ENCODE assay signal across 9 mouse cellular contexts in genomic region chr10:13502371-13502770, GRCm38 (mm10). TPM values are rescaled to one million over a fixed set of nuclear protein-coding genes. Genes with fewer than 3 reads are reported as not detected.
DNase-seq lines count a peak whose midpoint lies in the region; ATAC-seq lines count a peak whose summit lies in the region.
"Had no signal": no experiment of that assay in that cellular context is flagged by ENCODE, and none has a peak within 500 bp of the region (broad histone marks: within the 10 kb centered on the region; RNA-seq: fewer than 3 reads in every experiment).

No protein-coding gene starts in this region.

- peaks cover 43% of the 10 kb centered on the region for H3K4me1 ChIP-seq in megakaryocyte, embryonic 14.5 days
- peaks cover 20% of the 10 kb centered on the region for H3K4me1 ChIP-seq in heart, embryonic 13.5 days
- peaks cover 40% of the 10 kb centered on the region for H3K4me1 ChIP-seq in liver, embryonic 15.5 days (replicated peaks)

- H3K9me3 ChIP-seq in megakaryocyte, embryonic 14.5 days: no peaks in the 10 kb centered on the region
- H3K9me3 ChIP-seq in heart, embryonic 13.5 days: no peaks in the 10 kb centered on the region
- H3K9me3 ChIP-seq in liver, embryonic 15.5 days (replicated peaks): no peaks in the 10 kb centered on the region
- H3K9me3 ChIP-seq: forebrain, embryonic 12.5 days had no signal

- no peak for ATAC-seq in megakaryocyte, adult 5-6 weeks (ENCODE audit: poor library complexity, severe bottlenecking)
- ATAC-seq in erythroblast, adult 5-6 weeks (replicated peaks; ENCODE audit: low FRiP score, poor library complexity, severe bottlenecking): peak; percentile 71
- no peak for ATAC-seq in heart, embryonic 13.5 days (ENCODE audit: extremely low read depth, insufficient number of reproducible peaks, low FRiP score, low TSS enrichment)
- peak; percentile 83 for ATAC-seq in liver, embryonic 15.5 days (ENCODE audit: insufficient read depth)

- H3K4me2 ChIP-seq in heart, embryonic 13.5 days: peak overlapping the region; percentile 88
- peak overlapping the region; percentile 84 for H3K4me2 ChIP-seq in liver, embryonic 15.5 days

- DNase-seq in right cerebral cortex, adult 18-20 months: no peak
- DNase-seq in thymus, postnatal 25 days: no peak
- DNase-seq: layer of hippocampus, postnatal 36 days had no signal

- H3K4me3 ChIP-seq in megakaryocyte, embryonic 14.5 days (replicated peaks): peak overlapping the region; percentile 23
- H3K4me3 ChIP-seq in heart, embryonic 13.5 days: peak overlapping the region; percentile 65
- peak overlapping the region; percentile 72 for H3K4me3 ChIP-seq in liver, embryonic 15.5 days (replicated peaks)
- H3K4me3 ChIP-seq: forebrain, embryonic 12.5 days had no signal

- 41% methylated on average over 8 of the region's 8 CpGs for WGBS in heart, embryonic 13.5 days
- 22% methylated on average over 8 of the region's 8 CpGs for WGBS in liver, embryonic 15.5 days (ENCODE audit: insufficient replicate concordance)

- peak overlapping the region; percentile 33 for H3K27ac ChIP-seq in heart, embryonic 13.5 days (replicated peaks)
- H3K27ac ChIP-seq in liver, embryonic 15.5 days (replicated peaks): peak overlapping the region; percentile 81
- H3K27ac ChIP-seq: forebrain, embryonic 12.5 days had no signal

- H3K27me3 ChIP-seq in megakaryocyte, embryonic 14.5 days (replicated peaks): no peaks in the 10 kb centered on the region
- H3K27me3 ChIP-seq in heart, embryonic 13.5 days (replicated peaks): no peaks in the 10 kb centered on the region
- H3K27me3 ChIP-seq in liver, embryonic 15.5 days: no peaks in the 10 kb centered on the region
- H3K27me3 ChIP-seq: forebrain, embryonic 12.5 days had no signal

- H3K36me3 ChIP-seq in megakaryocyte, embryonic 14.5 days (replicated peaks; ENCODE audit: low read length): peaks cover 41% of the 10 kb centered on the region
- H3K36me3 ChIP-seq in heart, embryonic 13.5 days: peaks cover 38% of the 10 kb centered on the region
- H3K36me3 ChIP-seq in liver, embryonic 15.5 days (replicated peaks): peaks cover 33% of the 10 kb centered on the region
- H3K36me3 ChIP-seq: forebrain, embryonic 12.5 days had no signal

- no peak overlapping the region for H3K9ac ChIP-seq in heart, embryonic 13.5 days
- H3K9ac ChIP-seq in liver, embryonic 15.5 days: 0 out of 2 replicates have a peak overlapping the region, but pooled peaks have one; percentile 26
- H3K9ac ChIP-seq: forebrain, embryonic 12.5 days had no signal

RNA-seq across cellular contexts. Expression of gene Fuca2, which starts 3.0 kb away (rescaled TPM):
- polyA plus RNA-seq in megakaryocyte, embryonic 14.5 days (2012; ENCODE audit: insufficient read depth, low replicate concordance): 5.2 TPM in 1 of 2 replicates, not detected in the other
- total RNA-seq in megakaryocyte, adult 5-6 weeks (2015): 181 and 184 TPM in 2 replicates
- 95.8 and 116 TPM in 2 replicates for total RNA-seq in megakaryocyte, adult 5-6 weeks (2017)
- total RNA-seq in erythroblast, adult 5-6 weeks (2015; ENCODE audit: low replicate concordance): 22.2 and 62.3 TPM in 2 replicates
- total RNA-seq in erythroblast, adult 5-6 weeks (2017; ENCODE audit: low replicate concordance): 11.2 and 12.1 TPM in 2 replicates
- 62.3 and 70.5 TPM in 2 replicates for polyA plus RNA-seq in heart, embryonic 13.5 days (2015; fragmentation: Nextera tagmentation; extraction: Ambion mirVana)
- polyA plus RNA-seq in liver, embryonic 15.5 days (2015; fragmentation: Nextera tagmentation; extraction: Ambion mirVana): 51.7 and 57.3 TPM in 2 replicates

RNA-seq across cellular contexts. Expression of gene Phactr2, which starts 28.2 kb away (rescaled TPM):
- polyA plus RNA-seq in megakaryocyte, embryonic 14.5 days (2012; ENCODE audit: insufficient read depth, low replicate concordance): 1.5 and 2.3 TPM in 2 replicates
- total RNA-seq in megakaryocyte, adult 5-6 weeks (2015): 31.2 and 40.1 TPM in 2 replicates
- 30.1 and 40.2 TPM in 2 replicates for total RNA-seq in megakaryocyte, adult 5-6 weeks (2017)
- total RNA-seq in erythroblast, adult 5-6 weeks (2015; ENCODE audit: low replicate concordance): 8.3 and 9.6 TPM in 2 replicates
- 5.2 and 9.3 TPM in 2 replicates for total RNA-seq in erythroblast, adult 5-6 weeks (2017; ENCODE audit: low replicate concordance)
- 50.1 and 52.5 TPM in 2 replicates for polyA plus RNA-seq in heart, embryonic 13.5 days (2015; fragmentation: Nextera tagmentation; extraction: Ambion mirVana)
- 4.6 and 4.7 TPM in 2 replicates for polyA plus RNA-seq in liver, embryonic 15.5 days (2015; fragmentation: Nextera tagmentation; extraction: Ambion mirVana)

RNA-seq across cellular contexts. Expression of gene Adat2, which starts 50.3 kb away (rescaled TPM):
- polyA plus RNA-seq in megakaryocyte, embryonic 14.5 days (2012; ENCODE audit: insufficient read depth, low replicate concordance): 1.3 TPM in 1 of 2 replicates, not detected in the other
- 4.1 and 5.4 TPM in 2 replicates for total RNA-seq in megakaryocyte, adult 5-6 weeks (2015)
- total RNA-seq in megakaryocyte, adult 5-6 weeks (2017): 1.6 and 2.2 TPM in 2 replicates
- total RNA-seq in erythroblast, adult 5-6 weeks (2015; ENCODE audit: low replicate concordance): 1.9 TPM in 1 of 2 replicates, not detected in the other
- 0.51 and 2.6 TPM in 2 replicates for total RNA-seq in erythroblast, adult 5-6 weeks (2017; ENCODE audit: low replicate concordance)
- 2.6 and 2.7 TPM in 2 replicates for polyA plus RNA-seq in heart, embryonic 13.5 days (2015; fragmentation: Nextera tagmentation; extraction: Ambion mirVana)
- polyA plus RNA-seq in liver, embryonic 15.5 days (2015; fragmentation: Nextera tagmentation; extraction: Ambion mirVana): 1.9 and 2.0 TPM in 2 replicates

RNA-seq across cellular contexts. Expression of gene Pex3, which starts 50.6 kb away (rescaled TPM):
- polyA plus RNA-seq in megakaryocyte, embryonic 14.5 days (2012; ENCODE audit: insufficient read depth, low replicate concordance): 3.0 and 7.9 TPM in 2 replicates
- 38.1 and 38.8 TPM in 2 replicates for total RNA-seq in megakaryocyte, adult 5-6 weeks (2015)
- 23.7 and 25.5 TPM in 2 replicates for total RNA-seq in megakaryocyte, adult 5-6 weeks (2017)
- total RNA-seq in erythroblast, adult 5-6 weeks (2015; ENCODE audit: low replicate concordance): 10.0 and 11.7 TPM in 2 replicates
- 4.2 and 8.7 TPM in 2 replicates for total RNA-seq in erythroblast, adult 5-6 weeks (2017; ENCODE audit: low replicate concordance)
- polyA plus RNA-seq in heart, embryonic 13.5 days (2015; fragmentation: Nextera tagmentation; extraction: Ambion mirVana): 15.6 and 20.1 TPM in 2 replicates
- 8.4 and 8.9 TPM in 2 replicates for polyA plus RNA-seq in liver, embryonic 15.5 days (2015; fragmentation: Nextera tagmentation; extraction: Ambion mirVana)

Comparison
In these comparisons a context has a peak if more than half of its experiments do, and no peak if none do; other contexts are left out.
1. ATAC-seq: peak in erythroblast, adult 5-6 weeks (single experiment) and liver, embryonic 15.5 days (single experiment); none in megakaryocyte, adult 5-6 weeks (single experiment) and heart, embryonic 13.5 days (single experiment).
2. Peak in every context shown above with its lines, with median percentiles within 50 percentile points of each other: H3K4me3 ChIP-seq.